Mouse (Mus musculus) embryo, embryonic 11.5 days (tissue): ENCODE measurements at regions not wholly inside any gene's neighbourhood (a gene's known extent, or its start where the extent isn't known, plus 50 kb on each side); places are given as distances from the start of the nearest gene placed in this dataset.
"Not testable (repeated sequence)": the region's sequence is repeated elsewhere in the genome, so short reads cannot be mapped to it uniquely, and the experiment has no call there.

Source experiments
- DNase-seq: peaks from one replicate; pipeline ENCODE4 v3.0.0-alpha.2; 2012; ENCODE audit warnings: low read depth, low spot score

DNA sequence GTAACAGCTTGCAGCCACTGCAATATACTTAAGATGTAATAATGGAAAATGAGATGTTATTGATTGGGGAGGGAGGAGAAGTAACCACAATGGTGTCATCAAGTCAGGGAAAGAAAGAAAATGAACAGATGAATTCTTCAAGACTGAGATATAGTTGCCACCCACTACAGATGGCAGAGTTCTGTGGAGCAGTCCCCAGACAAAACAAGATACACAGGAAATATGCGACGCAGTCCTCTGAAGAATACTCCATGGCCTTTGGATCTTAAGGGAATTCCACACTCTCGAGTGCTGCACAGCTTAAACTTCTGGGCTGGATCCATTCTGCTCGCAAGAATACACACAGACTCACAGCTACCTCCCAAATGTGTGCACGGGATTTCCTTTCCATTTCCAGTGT is 113.4 kb downstream of the Sox4 start:
- no peak for DNase-seq

DNA sequence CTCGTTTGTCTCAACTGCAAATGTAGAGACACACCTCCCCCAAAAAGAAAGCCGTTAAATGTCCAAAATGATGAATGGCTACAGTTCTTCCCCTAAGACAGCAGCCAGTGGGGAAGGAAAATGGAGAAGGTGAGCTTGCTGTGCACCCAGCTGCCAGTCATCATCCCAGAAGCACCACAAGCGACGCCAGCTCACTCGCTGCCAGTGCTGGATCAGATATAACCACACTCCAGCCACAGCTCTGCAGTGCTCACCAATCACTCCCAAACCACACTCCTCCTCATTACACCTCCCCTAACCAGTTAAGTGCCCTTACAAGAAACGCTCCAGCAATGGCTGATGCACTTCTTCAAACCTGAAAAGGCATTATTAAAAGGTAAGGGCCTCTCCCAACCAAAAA is 114.4 kb downstream of the Sox4 start:
- no peak for DNase-seq

DNA sequence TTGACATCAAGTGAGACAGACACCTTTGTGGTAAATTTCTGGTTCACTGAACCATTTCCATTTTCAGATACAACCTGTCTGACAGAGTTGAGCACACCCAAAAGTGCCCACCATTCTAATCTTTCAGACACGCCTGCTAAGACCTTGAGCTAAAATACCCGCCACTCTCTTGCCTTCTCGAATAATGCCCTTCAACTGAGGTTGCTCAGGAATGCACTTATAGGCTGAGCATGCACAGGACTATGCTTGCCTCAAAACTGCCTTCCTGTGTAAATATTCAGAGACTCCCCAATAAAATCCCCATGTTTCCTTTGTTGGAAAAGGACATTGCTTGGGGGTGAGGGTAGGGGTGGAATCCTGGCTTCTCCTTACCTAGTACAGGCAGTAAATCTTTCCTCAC is 115.3 kb downstream of the Sox4 start:
- no peak for DNase-seq

DNA sequence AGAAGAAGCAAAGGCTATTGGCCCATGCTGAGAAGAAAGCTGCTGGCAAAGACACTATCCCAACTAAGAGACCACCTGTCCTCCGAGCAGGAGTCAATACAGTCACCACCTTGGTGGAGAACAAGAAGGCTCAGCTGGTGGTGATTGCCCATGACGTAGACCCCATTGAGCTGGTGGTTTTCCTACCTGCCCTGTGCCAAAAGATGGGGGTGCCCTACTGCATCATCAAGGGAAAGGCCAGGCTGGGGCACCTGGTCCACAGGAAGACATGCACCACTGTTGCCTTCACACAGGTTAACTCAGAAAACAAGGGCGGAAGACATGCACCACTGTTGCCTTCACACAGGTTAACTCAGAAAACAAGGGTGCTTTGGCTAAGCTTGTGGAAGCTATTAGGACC is 116.3 kb downstream of the Sox4 start:
- not testable (repeated sequence) for DNase-seq

DNA sequence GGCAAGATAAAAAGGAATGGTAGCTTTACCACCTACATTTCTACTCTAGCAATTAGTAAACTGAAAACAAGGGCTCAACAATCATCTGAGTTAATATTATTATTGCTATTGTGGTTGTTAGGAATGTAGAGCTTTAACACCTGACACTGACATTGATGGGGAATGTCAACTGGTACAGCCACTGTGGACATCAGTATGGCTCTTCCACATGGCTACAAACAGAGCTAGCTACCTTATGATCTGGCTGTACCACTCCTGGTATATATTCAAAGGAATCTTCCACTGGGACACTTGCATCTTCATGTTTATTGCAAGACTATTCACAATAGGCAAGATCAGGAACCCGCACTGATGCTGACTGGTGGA is 119.8 kb downstream of the Sox4 start:
- no peak for DNase-seq

DNA sequence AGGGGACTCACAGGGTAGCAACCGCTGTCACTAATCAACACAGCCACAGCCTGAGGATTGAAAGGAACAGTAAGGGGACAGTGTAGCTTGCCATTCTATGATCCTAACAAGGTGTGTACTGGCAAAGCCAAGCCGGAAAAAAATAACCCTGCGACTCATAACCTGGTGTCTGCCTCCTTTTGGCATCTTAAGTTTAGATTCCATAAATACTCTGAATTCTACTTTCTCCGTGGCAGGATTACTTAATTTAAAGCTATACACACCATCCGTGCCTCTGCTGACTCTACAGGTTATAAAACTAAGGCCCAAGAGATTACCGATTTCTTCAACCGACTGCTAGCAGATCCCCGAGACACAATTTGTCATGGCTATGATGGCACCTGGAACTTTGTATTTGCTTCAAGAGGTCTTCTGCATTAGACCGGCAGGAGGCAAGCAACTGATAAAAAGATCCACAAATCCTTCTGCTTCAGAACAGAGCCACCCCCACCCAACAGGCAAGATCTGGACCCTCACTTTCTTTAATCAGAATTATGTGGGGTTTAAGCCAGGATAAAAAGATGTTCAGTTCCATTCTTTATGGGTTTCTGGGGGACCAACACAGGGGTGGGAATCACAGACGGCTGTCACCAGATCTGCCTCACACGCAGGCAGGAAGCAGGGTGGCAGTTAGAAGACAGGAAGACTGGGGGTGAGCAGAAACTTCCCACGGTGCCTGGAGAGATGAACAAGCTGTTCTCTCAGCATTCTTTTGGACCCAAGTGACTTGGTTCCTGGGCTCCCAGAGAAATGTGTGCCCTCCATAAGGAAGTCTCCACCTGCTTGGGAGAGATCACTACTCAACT is 120.4 kb downstream of the Sox4 start:
- DNase-seq = no peak

DNA sequence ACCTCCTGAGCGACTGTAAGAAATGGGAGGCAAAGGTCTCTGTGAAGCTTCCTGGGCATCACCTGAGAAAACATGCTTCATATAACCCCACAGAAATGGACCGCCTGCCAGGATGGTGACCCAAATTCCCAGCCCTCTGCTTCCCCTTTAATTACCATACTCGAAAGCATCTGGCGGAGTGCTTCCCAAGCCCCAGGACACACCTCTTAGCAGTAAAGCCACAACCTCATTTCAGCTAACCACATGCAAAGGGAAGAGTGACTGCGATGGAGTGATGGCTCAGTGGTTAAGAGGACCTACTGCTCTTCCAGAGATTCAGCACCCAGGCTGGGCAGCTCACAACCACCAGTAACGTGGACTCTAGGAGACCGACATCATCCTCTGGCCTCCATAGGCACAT is 127.2 kb downstream of the Sox4 start:
- no peak for DNase-seq

DNA sequence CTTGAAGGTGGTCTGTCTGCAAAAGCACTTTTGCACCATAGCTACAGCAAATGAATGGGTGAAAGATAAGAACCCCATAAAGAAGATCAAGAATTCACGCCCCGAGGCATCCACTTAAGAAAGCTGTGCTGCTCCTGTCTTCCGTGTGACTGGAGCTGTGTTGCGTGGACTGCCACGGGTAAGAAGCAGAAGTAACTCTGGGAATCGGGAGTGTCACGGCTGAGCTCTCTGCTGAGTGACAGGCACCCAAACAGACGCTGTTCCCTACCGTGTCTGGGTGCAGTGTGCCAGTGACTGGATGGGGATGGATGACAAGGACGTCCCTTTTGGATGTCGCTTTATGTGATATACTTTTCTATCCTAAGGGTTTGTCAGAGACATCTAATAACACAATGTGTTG is 129.5 kb downstream of the Sox4 start:
- no peak for DNase-seq

DNA sequence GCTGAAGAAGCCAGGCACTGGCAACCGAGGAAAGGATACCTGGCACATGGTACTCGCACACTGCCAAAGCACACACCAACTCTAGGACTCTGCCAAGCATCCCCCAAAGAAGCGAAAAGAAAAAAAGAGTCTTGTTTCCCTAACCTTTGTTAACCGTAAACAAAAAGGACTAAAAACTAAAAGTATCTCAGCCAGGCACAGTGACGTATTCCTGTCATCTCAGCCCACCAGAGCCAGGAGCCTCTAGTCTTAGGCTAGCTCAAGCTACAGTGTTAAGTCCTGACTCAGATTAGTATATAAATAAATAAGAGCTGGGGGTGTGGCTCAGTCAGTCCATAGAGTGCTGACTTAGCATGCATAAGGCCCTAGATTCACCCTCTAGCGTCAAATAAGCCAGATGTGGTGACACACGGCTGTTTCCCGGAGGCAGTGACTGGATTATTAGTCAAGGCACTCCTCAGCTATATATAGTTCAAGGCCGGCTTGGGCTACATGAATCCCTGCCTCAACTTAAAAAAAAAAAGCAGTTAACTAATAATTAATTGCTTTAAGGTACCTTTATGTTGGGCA is 130.1 kb downstream of the Sox4 start:
- no peak for DNase-seq

DNA sequence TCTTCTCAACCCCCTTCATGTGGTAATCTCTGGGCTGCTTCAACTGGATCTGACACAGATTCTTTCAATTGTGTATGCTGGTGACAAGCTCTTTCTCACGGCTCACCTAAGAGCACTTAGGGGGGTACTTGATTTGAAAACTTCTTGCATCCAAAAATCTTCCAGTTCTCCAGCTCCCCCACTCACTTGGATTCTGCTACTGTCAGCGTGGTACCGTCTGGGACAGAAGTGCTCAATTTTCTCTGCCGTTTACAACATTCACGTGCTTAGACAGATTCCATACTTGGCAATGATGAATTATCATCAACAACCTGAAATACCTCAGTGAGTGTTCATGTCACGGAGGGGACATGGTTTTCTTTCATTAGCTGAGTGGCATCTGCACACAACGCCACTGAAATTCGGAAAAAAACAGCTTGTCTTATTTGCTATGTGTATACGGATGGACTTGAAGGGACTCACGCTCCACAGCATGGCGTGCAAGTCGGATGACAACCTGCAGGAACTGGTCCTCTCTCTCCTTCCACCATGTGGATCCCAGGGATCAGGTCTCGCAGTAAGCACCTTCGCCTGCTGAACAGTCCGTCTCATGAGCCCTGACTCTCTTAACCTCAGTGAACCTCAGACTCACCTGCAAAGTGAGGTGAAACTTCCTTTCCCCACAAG is 132.5 kb downstream of the Sox4 start:
- no peak for DNase-seq

DNA sequence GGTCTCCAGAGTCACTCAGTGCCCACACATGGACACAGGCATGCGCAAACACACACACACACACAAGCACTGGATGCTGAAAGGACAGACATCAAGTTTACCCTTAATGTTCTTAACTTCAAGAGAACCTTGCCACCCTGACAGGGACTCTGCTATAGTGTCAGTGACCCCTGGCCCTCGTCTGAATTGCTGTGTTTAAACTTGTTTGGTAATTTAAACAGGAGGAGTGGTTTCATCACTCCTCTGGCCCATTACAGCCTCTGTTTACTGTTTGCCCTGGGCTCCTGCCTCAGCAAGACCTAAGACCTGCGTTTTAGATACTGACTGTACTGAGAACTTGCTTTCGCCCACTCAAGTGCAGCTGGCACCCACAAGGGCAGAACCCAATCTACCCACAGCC is 139.4 kb downstream of the Sox4 start:
- no peak for DNase-seq

DNA sequence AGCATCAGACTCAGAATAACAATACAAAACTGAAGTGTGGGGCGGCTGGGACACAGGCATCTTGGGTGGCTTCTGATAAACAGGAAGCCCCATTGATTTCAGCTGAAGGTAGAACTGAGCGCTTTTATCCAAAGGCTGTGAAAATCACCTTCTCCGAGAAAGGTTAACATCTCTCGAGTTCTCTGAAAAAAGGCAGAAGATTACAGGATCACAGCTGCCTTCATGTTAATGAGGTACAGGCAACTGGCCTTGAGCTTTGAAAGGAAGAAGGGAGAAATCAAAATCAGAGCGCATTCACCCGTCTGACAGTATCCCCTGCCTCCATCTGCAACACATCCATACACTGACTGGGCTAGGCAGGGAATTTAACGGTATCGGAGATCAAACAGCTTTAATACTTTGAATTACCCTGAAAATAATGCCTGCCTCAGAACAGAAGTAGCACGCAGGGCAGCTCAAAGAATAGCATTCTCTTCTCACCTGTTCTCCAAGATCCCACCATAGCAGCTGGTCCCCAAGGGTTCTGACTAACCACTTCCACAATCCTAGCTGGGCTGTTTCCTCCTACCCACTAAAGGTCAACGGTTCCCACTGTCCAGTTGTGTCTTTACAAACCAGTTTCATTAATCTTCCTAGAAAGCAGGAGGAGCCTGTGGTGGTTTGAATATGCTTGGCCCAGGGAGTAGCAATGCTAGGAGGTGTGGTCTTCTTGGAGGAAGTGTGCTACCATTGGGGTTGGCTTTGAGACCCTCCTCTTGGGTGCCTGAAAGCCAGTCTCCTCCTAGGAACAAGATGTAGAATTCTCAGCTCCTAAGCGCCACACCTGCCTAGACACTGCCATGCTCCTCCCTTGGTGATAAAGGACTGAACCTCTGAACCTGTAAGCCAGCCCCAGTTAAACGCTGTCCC is 141.6 kb downstream of the Sox4 start:
- DNase-seq = no peak

DNA sequence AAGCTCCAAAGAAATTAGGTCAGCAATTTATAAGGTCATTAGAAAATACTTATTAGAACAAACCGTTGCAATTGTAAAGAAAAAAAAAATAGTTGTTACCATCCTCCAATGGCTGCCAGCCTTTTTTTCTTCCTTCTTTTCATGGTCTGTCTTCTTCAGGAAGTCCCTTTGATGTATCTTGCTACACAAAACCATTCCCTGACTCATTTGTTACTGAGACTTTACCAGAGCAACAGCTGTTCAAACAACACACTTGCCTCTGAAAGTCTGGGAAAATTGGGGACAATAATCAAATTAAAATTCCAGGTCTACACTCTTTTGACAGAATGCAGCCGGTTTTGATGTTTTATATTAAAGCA is 142.5 kb downstream of the Sox4 start:
- no peak for DNase-seq

DNA sequence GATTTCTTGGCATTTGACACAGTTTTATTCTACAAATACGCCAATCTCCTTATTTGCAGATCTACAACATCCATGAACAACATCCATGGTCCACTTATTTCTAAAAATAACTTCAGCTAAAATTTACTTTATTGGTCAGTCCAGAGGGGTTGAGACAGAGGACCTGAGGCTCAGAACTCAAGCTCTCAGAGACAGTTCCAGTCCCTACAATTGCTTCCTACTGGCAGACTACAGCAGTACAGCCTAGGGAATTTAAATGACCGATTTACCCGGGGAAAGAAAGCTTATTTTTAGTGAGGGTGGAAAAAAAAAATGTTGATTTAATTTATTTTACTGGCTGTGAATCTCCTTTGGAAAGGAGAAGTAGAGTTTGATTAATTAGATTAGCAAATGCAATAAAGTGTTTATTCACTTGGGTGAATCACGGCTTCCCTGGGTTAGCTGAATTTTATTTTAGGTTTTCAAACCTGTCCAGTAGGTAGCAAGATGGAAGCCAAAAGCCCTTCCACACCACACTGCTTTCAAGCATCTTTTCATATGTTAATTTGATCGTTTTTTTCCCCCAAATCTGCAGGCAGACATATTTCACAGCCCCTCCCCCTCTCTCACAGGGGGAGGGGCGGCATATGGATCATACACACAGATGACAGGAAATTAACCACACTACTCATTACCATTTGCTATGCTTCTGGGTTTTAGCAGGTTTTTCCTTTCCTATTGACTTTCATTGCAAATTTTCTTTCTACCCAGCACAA is 143.0 kb downstream of the Sox4 start:
- no peak for DNase-seq

DNA sequence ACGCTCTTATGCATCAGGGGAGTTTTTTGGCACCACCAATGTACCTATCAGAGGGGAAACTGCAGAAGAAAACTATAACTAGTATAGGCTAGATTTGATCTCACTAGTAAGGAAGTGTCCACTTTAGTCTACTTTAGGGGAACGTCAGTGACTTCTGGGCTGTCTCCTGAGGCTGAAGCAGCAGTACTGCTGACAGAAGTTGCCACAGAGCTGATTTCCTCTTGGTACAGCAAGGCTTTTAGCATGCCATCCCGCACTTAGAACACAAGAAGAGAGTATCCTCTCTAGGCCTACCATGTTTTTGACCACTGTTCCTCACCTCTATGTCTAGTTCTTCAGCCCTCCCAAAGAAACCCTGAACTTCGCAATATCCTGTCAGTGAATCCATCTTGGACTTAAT is 148.2 kb downstream of the Sox4 start:
- no peak for DNase-seq

DNA sequence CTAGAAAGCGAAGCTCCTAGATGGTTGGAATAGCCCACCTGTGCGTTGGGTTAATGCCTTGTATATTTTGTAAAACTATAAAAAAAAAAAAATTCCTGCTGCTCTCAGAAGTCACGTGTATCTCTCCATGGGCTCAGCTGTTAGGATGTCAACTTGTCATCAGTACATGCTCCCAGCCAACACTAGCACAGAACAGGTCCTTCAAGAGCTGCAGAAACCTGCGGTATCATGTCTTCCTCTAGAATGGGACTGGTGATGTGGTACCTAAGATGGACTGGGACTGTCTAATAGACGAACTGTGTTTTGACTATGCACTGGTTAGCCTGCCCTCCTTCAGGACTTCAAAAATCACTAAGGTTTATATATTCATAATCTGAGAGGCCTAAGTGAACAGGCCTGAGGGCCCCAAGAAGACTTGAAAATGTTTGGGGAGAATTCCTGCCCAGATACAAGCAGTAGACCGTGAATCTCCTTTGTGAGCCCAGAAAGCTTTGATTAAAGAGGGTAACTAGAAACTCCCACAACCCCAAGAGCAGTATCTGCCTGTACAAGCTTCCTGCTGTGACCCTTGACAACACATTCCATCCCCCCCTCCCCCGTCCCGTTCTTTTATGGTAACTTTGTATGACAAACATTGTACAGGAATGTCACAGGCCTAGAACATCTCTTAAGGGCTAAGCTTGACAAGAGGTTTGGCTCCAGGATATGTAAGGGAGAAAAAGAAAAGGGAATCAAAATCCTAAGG is 152.1 kb downstream of the Sox4 start:
- no peak for DNase-seq

DNA sequence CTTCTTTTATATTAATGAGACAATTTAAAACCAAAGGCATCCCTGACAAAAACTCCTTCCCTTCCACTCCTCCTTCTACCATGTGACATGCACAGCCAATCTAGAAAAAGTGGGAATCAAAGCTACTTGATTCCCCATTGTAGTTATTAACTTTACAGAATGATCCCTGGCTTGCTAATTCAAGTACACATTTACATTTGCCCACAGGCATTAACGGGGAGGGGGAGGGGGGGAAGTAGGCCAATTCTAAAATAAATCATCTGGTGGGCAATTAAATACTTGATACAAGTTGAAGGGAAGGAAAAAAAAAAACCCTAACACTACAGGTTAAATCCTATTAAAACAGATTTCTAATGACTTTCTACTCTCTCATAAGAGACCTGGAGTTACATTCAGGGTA is 152.8 kb downstream of the Sox4 start:
- DNase-seq = no peak

DNA sequence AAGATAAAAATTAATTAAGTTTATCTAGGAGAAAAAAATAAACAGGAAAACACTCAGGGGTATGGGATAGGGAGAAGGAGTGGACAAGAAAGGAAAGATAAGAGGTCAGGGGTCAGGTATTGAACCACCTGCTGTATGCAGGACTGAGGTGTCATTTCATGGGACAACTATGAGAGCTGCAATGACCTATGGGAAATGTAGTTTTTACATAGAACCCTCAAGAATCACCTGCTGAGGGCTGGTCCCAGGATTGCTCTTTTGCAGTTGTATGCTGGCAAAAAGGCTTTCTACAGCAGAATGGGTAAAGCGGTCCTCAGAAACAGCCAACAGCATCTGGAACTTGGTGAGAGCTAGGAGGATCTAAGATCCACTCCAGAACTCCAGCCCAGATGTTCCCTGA is 154.0 kb downstream of the Sox4 start:
- no peak for DNase-seq

DNA sequence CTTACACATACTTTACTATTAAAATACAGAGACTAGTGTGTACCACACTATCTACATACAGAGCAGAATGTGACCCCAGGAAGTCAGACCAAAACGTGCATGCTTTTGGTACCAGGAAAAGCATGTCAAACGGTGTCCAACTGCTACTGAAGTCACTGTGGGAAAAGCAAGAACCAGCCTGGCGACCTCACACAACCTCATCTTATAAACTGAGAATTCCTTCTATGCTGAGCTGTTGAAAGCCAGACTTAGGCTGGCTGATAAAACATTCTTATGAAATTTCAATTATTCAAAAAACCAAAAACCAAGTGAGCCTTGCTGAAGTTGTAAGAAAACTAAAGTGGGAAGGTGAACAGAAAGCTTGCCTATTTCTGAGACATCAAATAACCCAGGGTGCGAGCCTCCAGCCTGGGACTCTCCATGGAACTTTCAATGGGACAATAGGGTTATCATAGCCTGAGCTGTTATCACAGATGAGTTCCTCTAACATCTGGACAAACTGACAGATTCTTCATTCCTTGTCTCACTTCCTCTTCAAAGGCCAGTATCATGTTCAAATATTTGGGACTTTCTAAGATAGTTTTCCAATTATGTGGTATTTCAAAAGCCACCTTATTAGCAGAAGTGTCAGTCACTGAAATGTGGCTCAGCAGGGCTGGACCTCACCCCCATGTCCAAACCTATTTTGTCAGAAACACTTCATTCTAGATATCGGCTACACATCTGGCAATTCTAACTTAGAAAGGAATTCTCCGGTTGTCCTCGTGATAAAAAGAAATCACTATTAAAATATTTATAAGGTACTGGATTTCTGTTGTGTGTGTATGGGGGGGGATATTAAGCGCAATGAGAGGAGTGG is 155.7 kb downstream of the Sox4 start:
- DNase-seq = no peak

DNA sequence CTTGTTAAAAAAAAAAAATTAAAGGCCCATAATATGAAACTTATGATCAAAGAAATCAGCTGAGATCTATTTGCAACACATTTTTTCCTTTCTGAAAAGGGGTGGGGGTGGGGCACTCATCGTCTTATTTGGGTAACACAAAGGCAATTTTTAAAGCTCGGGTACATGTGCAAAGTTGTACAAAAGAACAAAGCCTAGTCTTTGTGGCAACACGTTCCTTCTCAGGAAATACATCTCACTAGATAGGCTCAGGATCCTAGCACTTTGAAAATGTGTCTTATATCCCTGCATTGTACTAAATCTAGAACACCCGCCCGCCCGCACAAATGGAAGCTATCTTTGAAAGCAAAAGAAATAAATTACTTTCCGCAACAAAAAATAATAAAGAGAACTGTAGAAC is 158.2 kb downstream of the Sox4 start:
- no peak for DNase-seq
